7 mouse cellular contexts compared by ENCODE assay signal in the genomic region with DNA sequence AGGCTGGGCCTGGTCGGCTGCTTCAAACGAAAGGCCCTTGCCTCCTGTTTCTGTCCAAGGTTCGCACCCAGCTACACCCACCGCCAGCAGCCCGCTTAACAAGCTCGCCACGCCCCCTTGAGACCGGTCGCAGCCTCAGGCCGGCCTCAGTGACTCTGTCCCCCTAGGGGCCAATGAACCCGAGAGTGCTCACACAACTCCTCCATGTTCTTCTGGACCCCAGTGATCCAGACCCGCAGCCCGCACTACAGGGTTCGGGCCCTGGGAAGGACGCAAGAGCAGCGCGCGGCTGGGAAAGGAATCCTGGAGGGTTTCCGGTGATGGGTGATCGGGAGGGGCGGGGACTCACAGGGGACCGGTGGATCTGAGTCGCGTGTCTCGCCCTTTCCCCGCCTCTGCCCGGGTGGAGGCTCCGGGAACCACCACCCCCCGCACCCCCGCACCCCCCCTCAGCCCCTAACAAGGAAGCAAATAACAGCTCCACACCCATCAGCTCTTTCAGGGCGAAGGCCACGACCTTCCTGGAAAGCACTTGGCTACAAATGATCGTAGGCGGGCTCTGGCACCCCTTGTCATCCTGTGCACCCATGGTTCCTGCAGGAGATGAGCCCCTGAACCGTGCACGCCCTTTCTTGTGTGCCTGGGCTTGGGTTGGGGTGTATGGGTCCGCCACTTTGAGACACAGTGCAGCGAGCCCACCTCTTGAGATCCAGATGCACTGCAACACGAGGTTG. TPM values are rescaled to one million over a fixed set of nuclear protein-coding genes. Genes with fewer than 3 reads are reported as not detected.
DNase-seq lines count a peak whose midpoint lies in the region; ATAC-seq lines count a peak whose summit lies in the region.

No protein-coding gene starts in this region.

- H3K4me3 ChIP-seq in forebrain, embryonic 15.5 days: peak overlapping the region; percentile 53
- peak overlapping the region; percentile 36 for H3K4me3 ChIP-seq in hindbrain, embryonic 11.5 days (ENCODE audit: low read depth, low read length)

- H3K27me3 ChIP-seq in forebrain, embryonic 15.5 days: no peaks in the 10 kb centered on the region
- H3K27me3 ChIP-seq in hindbrain, embryonic 11.5 days (ENCODE audit: control insufficient read depth, insufficient read depth, low read length): no peaks in the 10 kb centered on the region

- peak overlapping the region; percentile 80 for H3K4me2 ChIP-seq in forebrain, embryonic 15.5 days (replicated peaks)
- peak overlapping the region; percentile 81 for H3K4me2 ChIP-seq in hindbrain, embryonic 11.5 days (replicated peaks; ENCODE audit: low read depth, low read length)

- WGBS in forebrain, embryonic 15.5 days: under 1% methylated on average over 39 of the region's 39 CpGs
- under 1% methylated on average over 39 of the region's 39 CpGs for WGBS in hindbrain, embryonic 11.5 days

- peaks cover 27% of the 10 kb centered on the region for H3K4me1 ChIP-seq in forebrain, embryonic 15.5 days
- H3K4me1 ChIP-seq in hindbrain, embryonic 11.5 days (replicated peaks; ENCODE audit: control insufficient read depth, insufficient read depth, low read length): peaks cover 3% of the 10 kb centered on the region; the same call in 1 of the 2 replicates

- peak; percentile 80 for ATAC-seq in forebrain, embryonic 15.5 days (replicated peaks)
- ATAC-seq in hindbrain, embryonic 11.5 days (ENCODE audit: low FRiP score): peak; percentile 66

- peak overlapping the region; percentile 68 for H3K9ac ChIP-seq in forebrain, embryonic 15.5 days (replicated peaks)
- H3K9ac ChIP-seq in hindbrain, embryonic 11.5 days (ENCODE audit: low read depth, low read length): peak overlapping the region; percentile 44

- no peaks in the 10 kb centered on the region for H3K9me3 ChIP-seq in forebrain, embryonic 15.5 days
- H3K9me3 ChIP-seq in hindbrain, embryonic 11.5 days (ENCODE audit: control insufficient read depth, low read length): no peaks in the 10 kb centered on the region

- H3K27ac ChIP-seq in forebrain, embryonic 15.5 days (replicated peaks): peak overlapping the region; percentile 54
- no peak overlapping the region for H3K27ac ChIP-seq in hindbrain, embryonic 11.5 days (ENCODE audit: low read depth, low read length)

- no peaks in the 10 kb centered on the region for H3K36me3 ChIP-seq in forebrain, embryonic 15.5 days
- no peaks in the 10 kb centered on the region for H3K36me3 ChIP-seq in hindbrain, embryonic 11.5 days (ENCODE audit: control insufficient read depth, insufficient read depth, low read length)

- peak; percentile 96 for DNase-seq in ES-CJ7 (ENCODE audit: low read depth, low spot score)
- peak; percentile 66 to 68 for DNase-seq in adrenal gland, adult 18-20 months (ENCODE audit: low spot score in 2 of 2)
- DNase-seq in hindbrain, embryonic 11.5 days (ENCODE audit: low spot score): peak; percentile 71
- DNase-seq in layer of hippocampus, postnatal 14 days (ENCODE audit: low spot score in 2 of 2): peak; percentile 39 to 55
- DNase-seq in lung, postnatal 4 days: peak; percentile 78 to 87
- DNase-seq in right cerebral cortex, postnatal 14 days: peak; percentile 64

RNA-seq across cellular contexts. Expression of gene Creld2, which starts 17.9 kb away (rescaled TPM):
- 10 to 100 TPM; 45.3 to 51.7 TPM for total RNA-seq in adrenal gland, adult 18-20 months (2021)
- polyA plus RNA-seq in forebrain, embryonic 15.5 days (2015; fragmentation: Nextera tagmentation; extraction: Ambion mirVana): 58.5 and 59.5 TPM in 2 replicates
- 85.3 and 89.5 TPM in 2 replicates for polyA plus RNA-seq in hindbrain, embryonic 11.5 days (2014; fragmentation: Nextera tagmentation; extraction: Ambion mirVana)
- 10 to 100 TPM; 17.3 to 26.1 TPM for total RNA-seq in layer of hippocampus, postnatal 14 days (2021)

RNA-seq across cellular contexts. Expression of gene Alg12, which starts 18.2 kb away (rescaled TPM):
- total RNA-seq in adrenal gland, adult 18-20 months (2021): 10 to 100 TPM; 14.4 to 15.2 TPM
- 7.8 and 8.5 TPM in 2 replicates for polyA plus RNA-seq in forebrain, embryonic 15.5 days (2015; fragmentation: Nextera tagmentation; extraction: Ambion mirVana)
- 10.6 and 11.5 TPM in 2 replicates for polyA plus RNA-seq in hindbrain, embryonic 11.5 days (2014; fragmentation: Nextera tagmentation; extraction: Ambion mirVana)
- 10 to 100 TPM in 1 of 2 experiments, 1 to 10 TPM in 1; 9.2 to 12.0 TPM for total RNA-seq in layer of hippocampus, postnatal 14 days (2021)

RNA-seq across cellular contexts. Expression of gene Pim3, which starts 24.6 kb away (rescaled TPM):
- total RNA-seq in adrenal gland, adult 18-20 months (2021): 10 to 100 TPM; 74.3 to 84.7 TPM
- 69.1 and 70.7 TPM in 2 replicates for polyA plus RNA-seq in forebrain, embryonic 15.5 days (2015; fragmentation: Nextera tagmentation; extraction: Ambion mirVana)
- polyA plus RNA-seq in hindbrain, embryonic 11.5 days (2014; fragmentation: Nextera tagmentation; extraction: Ambion mirVana): 31.6 and 35.6 TPM in 2 replicates
- 10 to 100 TPM; 40.8 to 48.4 TPM for total RNA-seq in layer of hippocampus, postnatal 14 days (2021)
